Mouse (Mus musculus) olfactory bulb, adult 2 months (tissue): Measurements from ENCODE around the gene R3hdm4.

Experiments used
- CTCF ChIP-seq: fragments of 200-500 bp; IDR thresholded peaks from 2 replicates; pipeline ENCODE4 v1.5.1; 2012; ENCODE audit warnings: low read depth, mild to moderate bottlenecking, low read length, moderate library complexity; ENCODE audit not compliant: insufficient read depth
- POLR2A ChIP-seq: fragments of 200-500 bp; IDR thresholded peaks from 2 replicates; pipeline ENCODE4 v1.6.1; 2012; ENCODE audit warnings: mild to moderate bottlenecking, low read depth, low read length, moderate library complexity; ENCODE audit not compliant: insufficient read depth

DNA sequence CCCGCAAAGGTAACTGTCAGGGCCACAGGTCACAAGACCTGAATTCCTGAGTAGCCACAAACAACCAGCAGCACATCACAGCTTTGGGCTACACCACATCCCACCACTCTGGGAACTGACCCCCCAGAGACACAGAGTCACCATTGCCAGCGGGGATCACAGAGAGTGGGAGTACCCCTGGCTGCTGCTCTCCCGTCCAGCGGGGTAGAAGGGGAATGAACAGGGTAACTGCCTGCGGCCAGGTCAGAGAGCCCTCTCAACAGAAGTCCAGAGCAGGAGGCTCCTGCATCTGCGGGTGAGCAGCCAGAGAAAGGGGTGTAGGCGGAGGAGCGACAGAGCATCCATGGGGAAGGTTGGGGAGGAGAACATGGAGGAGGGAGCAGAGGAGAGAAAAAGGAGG, 4.9 kb downstream of the R3hdm4 start:
- TF ChIP-seq POLR2A (no peak), CTCF (no peak)
